Mouse (Mus musculus) lung, adult 2 months (tissue): ENCODE results near the gene Ctbs.

Experiments
- CTCF ChIP-seq: fragments of 200-500 bp; IDR thresholded peaks from 2 replicates; pipeline ENCODE4 v1.5.1; 2011; ENCODE audit warnings: mild to moderate bottlenecking, low read length, control low read depth; ENCODE audit not compliant: insufficient read depth
- POLR2A ChIP-seq: fragments of 200-500 bp; IDR thresholded peaks from 2 replicates; pipeline ENCODE4 v1.6.1; 2011; ENCODE audit warnings: low read depth, mild to moderate bottlenecking, control low read depth, low read length, borderline replicate concordance; ENCODE audit errors: extremely low read depth

DNA sequence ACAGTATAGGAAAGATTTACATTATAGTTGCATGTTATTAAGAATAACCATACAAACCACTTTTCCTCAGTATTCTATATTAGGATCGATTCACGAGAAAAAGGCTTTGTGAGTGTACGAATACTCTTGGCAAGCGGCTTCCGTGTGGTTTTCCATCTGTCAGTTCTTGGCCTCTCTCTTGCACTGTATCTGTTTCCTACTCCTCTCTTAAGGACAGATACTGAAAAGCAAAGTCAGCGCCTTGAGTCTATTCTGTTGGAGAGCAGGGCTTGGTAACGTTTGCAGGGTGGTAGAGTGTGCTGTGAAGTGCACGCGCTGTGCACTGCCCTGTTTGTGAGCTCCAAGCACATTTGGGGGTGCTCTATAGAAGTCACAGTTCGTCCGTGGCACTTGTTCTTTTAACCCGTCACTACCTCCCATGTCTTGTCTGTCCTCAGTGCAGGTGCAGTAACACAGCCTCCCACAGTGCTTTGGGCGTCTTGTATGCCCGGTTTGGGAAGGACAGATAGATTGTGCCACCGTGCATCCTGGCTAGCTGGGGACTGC, 29.5 kb upstream of the Ctbs start:
- TF ChIP-seq CTCF (no peak), POLR2A (no peak)
